Mouse (Mus musculus) CD4-positive, CD25-positive, alpha-beta regulatory T cell, adult 4 months (primary cell): Measurements from ENCODE around the gene Atp2b2. TPM values are rescaled to one million over a fixed set of nuclear protein-coding genes. Genes with fewer than 3 reads are reported as not detected.
"Not testable (repeated sequence)": the region's sequence is repeated elsewhere in the genome, so short reads cannot be mapped to it uniquely, and the experiment has no call there.

Experiments used
- ATAC-seq: one replicate; pipeline ENCODE4 v1.8.0; 2017
- polyA plus RNA-seq, 2 experiments: library from polyadenylated mRNA; unstranded; fragments of 100-300 nt; shearing (Covaris generic); gene quantifications; one replicate each; pipeline ENCODE4 v1.2.1; 2017

Atp2b2 gene
- polyA plus RNA-seq, 2 experiments from 2014 or later: 0.14 TPM; not detected in 1

- ATAC-seq: no peak
Observed at GRCm38 (mm10) chr6:113778229-113778753, 264.1 kb downstream of the Atp2b2 start.

- ATAC-seq: no peak
Observed at GRCm38 (mm10) chr6:113768804-113769203, 273.6 kb downstream of the Atp2b2 start.

- ATAC-seq: no peak
Observed at GRCm38 (mm10) chr6:113761644-113762043, 280.8 kb downstream of the Atp2b2 start.

- peak; percentile 49 for ATAC-seq
Observed at GRCm38 (mm10) chr6:113749119-113749685, 293.2 kb downstream of the Atp2b2 start.

GRCm38 (mm10) chr6:113748351-113748750 is 294.1 kb downstream of the Atp2b2 start:
- ATAC-seq: no peak

- ATAC-seq: no peak
Observed at GRCm38 (mm10) chr6:113747284-113747683, 295.1 kb downstream of the Atp2b2 start.

- ATAC-seq: no peak
Observed at GRCm38 (mm10) chr6:113745117-113745516, 297.3 kb downstream of the Atp2b2 start.

- ATAC-seq: no peak
Observed at GRCm38 (mm10) chr6:113743111-113743510, 299.3 kb downstream of the Atp2b2 start.

GRCm38 (mm10) chr6:113742321-113742720 is 300.1 kb downstream of the Atp2b2 start:
- ATAC-seq: no peak

- ATAC-seq: no peak
Observed at GRCm38 (mm10) chr6:113741425-113741824, 301.0 kb downstream of the Atp2b2 start.

- peak; percentile 96 for ATAC-seq
Observed at GRCm38 (mm10) chr6:113740236-113741217, 301.9 kb downstream of the Atp2b2 start, which contains the start of gene Sec13. Gene Sec13, minus strand, starts transcription at chr6:113740743.

- ATAC-seq: no peak
Observed at GRCm38 (mm10) chr6:113737318-113738046, 304.9 kb downstream of the Atp2b2 start.

GRCm38 (mm10) chr6:113731296-113731695 is 311.1 kb downstream of the Atp2b2 start:
- no peak for ATAC-seq

GRCm38 (mm10) chr6:113728181-113728580 is 314.2 kb downstream of the Atp2b2 start:
- no peak for ATAC-seq

GRCm38 (mm10) chr6:113721061-113721460 is 321.4 kb downstream of the Atp2b2 start:
- ATAC-seq: no peak

GRCm38 (mm10) chr6:113719878-113720277 is 322.5 kb downstream of the Atp2b2 start, which contains the start of gene Ghrl:
Gene Ghrl, minus strand, starts transcription at chr6:113719880.
- ATAC-seq: no peak

GRCm38 (mm10) chr6:113717541-113717940 is 324.9 kb downstream of the Atp2b2 start:
- no peak for ATAC-seq

GRCm38 (mm10) chr6:113714797-113715196 is 327.6 kb downstream of the Atp2b2 start:
- ATAC-seq: no peak

GRCm38 (mm10) chr6:113714276-113714675 is 328.1 kb downstream of the Atp2b2 start:
- ATAC-seq: no peak

GRCm38 (mm10) chr6:113713389-113713788 is 329.0 kb downstream of the Atp2b2 start:
- not testable (repeated sequence) for ATAC-seq

- ATAC-seq: no peak
Observed at GRCm38 (mm10) chr6:113712718-113713117, 329.7 kb downstream of the Atp2b2 start.
